Mouse (Mus musculus) gastrocnemius, adult 18-20 months (tissue): ENCODE results near the gene BC025446. TPM values are rescaled to one million over a fixed set of nuclear protein-coding genes. Genes with fewer than 3 reads are reported as not detected.
"Not testable (repeated sequence)": the region's sequence is repeated elsewhere in the genome, so short reads cannot be mapped to it uniquely, and the experiment has no call there.

Experiments used
- DNase-seq: peaks from one replicate; pipeline ENCODE4 v3.0.0; 2021; ENCODE audit warnings: low spot score
- long read RNA-seq, 2 experiments: library from polyadenylated mRNA; stranded (forward); transcript quantifications; one replicate each; pipeline ENCODE4 v2.0.0; 2021
- total RNA-seq, 2 experiments: library from RNA; stranded (reverse); gene quantifications; 2 replicates each; pipeline ENCODE4 v1.2.3; 2021

BC025446 gene
- total RNA-seq = not detected
- long read RNA-seq, experiment 1 = 0 reads
- long read RNA-seq, experiment 2 = 0 reads

GRCm38 (mm10) chr15:75215778-75216691, at the start of gene BC025446:
BC025446 (plus strand) TSS chr15:75216376.
- DNase-seq = no peak

GRCm38 (mm10) chr15:75175506-75175905, 40.7 kb upstream of the BC025446 start:
- DNase-seq = no peak

- DNase-seq = no peak
These were observed 29.9 kb upstream of the BC025446 start for GRCm38 (mm10) chr15:75186291-75186690.

GRCm38 (mm10) chr15:75189116-75189515, 27.1 kb upstream of the BC025446 start:
- no peak for DNase-seq

GRCm38 (mm10) chr15:75190560-75190959, 25.6 kb upstream of the BC025446 start:
- DNase-seq = not testable (repeated sequence)

GRCm38 (mm10) chr15:75216831-75217230, 655 bp downstream of the BC025446 start:
- DNase-seq = no peak

- no peak for DNase-seq
These were observed 5.8 kb downstream of the BC025446 start for GRCm38 (mm10) chr15:75221942-75222341.

- DNase-seq = no peak
These were observed 21.6 kb downstream of the BC025446 start for GRCm38 (mm10) chr15:75237736-75238288.

GRCm38 (mm10) chr15:75240558-75240957, 24.4 kb downstream of the BC025446 start:
- no peak for DNase-seq

GRCm38 (mm10) chr15:75242756-75243640, 26.8 kb downstream of the BC025446 start:
- DNase-seq = no peak

- DNase-seq = no peak
These were observed 38.5 kb downstream of the BC025446 start for GRCm38 (mm10) chr15:75254671-75255070.

GRCm38 (mm10) chr15:75265863-75266262, 49.7 kb downstream of the BC025446 start:
- no peak for DNase-seq

GRCm38 (mm10) chr15:75266626-75267025, 50.5 kb downstream of the BC025446 start:
- no peak for DNase-seq

GRCm38 (mm10) chr15:75268121-75268520, 51.9 kb downstream of the BC025446 start, which contains the start of gene Ly6f:
Ly6f (plus strand) TSS chr15:75268421.
- DNase-seq = no peak

- DNase-seq = no peak
These were observed 53.0 kb downstream of the BC025446 start for GRCm38 (mm10) chr15:75268916-75269829.

- no peak for DNase-seq
These were observed 54.0 kb downstream of the BC025446 start for GRCm38 (mm10) chr15:75270169-75270568.

- DNase-seq = no peak
These were observed 54.7 kb downstream of the BC025446 start for GRCm38 (mm10) chr15:75270691-75271362.

- no peak for DNase-seq
These were observed 55.2 kb downstream of the BC025446 start for GRCm38 (mm10) chr15:75271426-75271825.

- no peak for DNase-seq
These were observed 55.7 kb downstream of the BC025446 start for GRCm38 (mm10) chr15:75271891-75272290.
